Mouse (Mus musculus) effector memory CD4-positive, alpha-beta T cell, adult 7 months (primary cell): ENCODE data around the gene Cdkn3. TPM values are rescaled to one million over a fixed set of nuclear protein-coding genes. Genes with fewer than 3 reads are reported as not detected.

Experiments used
- polyA plus RNA-seq: library from polyadenylated mRNA; unstranded; fragments of 100-300 nt; shearing (Covaris generic); gene quantifications from one replicate; pipeline ENCODE4 v1.2.1, GENCODE M21; 2017

Cdkn3 gene
- polyA plus RNA-seq: 1.1 TPM

GRCm38 (mm10) chr14:46760355-46761029, at the start of gene Cdkn3:
Gene Cdkn3 (plus strand): TSS chr14:46760541.

DNA sequence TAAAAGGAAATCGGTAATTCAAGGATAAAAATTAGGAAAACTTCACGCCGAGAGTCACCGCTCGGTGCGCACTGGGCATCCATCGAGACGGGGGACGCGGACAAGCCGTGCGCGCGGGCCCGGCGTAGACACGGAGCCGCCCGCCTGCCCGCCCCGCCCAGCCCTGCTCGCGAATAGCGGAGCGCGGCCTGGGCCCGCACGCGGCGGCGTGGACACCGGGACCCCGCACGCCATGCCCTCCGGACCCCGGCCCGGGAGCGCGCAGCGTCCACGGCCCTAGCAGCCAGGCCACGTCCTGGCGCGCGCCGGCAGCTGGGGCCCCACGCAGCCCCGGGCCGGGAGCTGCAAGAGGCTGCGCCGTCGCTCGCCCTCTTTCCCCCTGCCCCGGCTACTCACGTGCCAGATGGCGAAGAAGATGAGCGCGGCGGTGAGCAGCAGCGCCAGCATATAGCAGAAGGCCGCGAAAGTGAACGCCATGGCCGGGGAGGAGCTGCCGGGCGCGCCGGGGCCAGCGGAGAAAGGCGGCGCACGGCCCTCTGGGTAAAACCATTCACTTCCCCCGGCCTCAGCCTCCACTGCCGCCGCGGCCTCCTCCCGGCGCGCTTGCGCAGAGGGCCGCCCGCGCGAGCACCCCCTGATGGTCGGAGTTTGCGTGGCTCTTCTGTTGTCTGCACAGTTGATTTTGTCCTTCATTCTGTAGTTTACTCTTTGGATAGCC, 27.6 kb downstream of the Cdkn3 start, which contains the start of gene Cnih1:
Cnih1 (minus strand) TSS at position 625 of the 718 bp plus-strand sequence.

Other genes with a start within 250 kb of the Cdkn3 start
- 59.2 TPM for gene Cnih1, start 27.9 kb downstream of the Cdkn3 start, polyA plus RNA-seq
- 89.5 TPM for gene Gmfb, start 61.7 kb downstream of the Cdkn3 start, polyA plus RNA-seq
- gene Cgrrf1, start 71.6 kb downstream of the Cdkn3 start, polyA plus RNA-seq: 11.0 TPM
- gene Samd4, start 122.3 kb downstream of the Cdkn3 start, polyA plus RNA-seq: 0.16 TPM